Mouse (Mus musculus): Measurements from ENCODE around the gene Mvb12b.

DNA sequence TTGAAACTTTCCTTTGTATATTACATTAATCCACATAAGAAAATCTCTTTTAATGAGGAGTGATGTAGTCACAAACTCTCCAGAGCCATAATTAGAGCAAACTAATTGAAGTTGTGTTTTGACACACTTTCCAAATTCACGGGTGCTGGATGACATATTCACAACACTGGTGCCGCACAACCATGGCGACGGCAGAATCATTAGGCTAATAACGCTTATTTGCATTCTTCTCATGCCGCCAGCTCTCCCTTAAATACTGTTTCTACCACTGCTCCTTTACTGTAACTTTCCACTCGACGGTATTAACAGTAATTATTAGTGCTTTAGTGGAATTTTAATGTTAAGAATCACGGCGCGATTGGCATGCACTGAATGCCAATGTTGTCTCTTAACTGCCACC is 74.8 kb downstream of the Mvb12b start:
- no peak for TF ChIP-seq HCFC1 (IDR thresholded peaks at IDR 0.05; ENCODE audit: low read depth, low read length)
- no peak for TF ChIP-seq NRF1 (IDR thresholded peaks at IDR 0.05; ENCODE audit: insufficient read depth, low read depth, low read length, poor library complexity, severe bottlenecking)
- TF ChIP-seq POLR2A (IDR thresholded peaks at IDR 0.05; ENCODE audit: control insufficient read depth in 1 of 2, insufficient read depth in 1 of 2, low read depth in 1 of 2, low read length in 2 of 2, poor library complexity in 1 of 2), result no peak
- TF ChIP-seq NELFE (IDR thresholded peaks at IDR 0.05; ENCODE audit: low read depth, low read length), result no peak

All from MEL (cell line).